Mouse (Mus musculus): ENCODE measurements around the gene Clasp1. TPM values are rescaled to one million over a fixed set of nuclear protein-coding genes. Genes with fewer than 3 reads are reported as not detected.
A peak's percentile ranks its signal among the peaks of the same experiment; 100 is the strongest.

Clasp1 gene
- polyA plus RNA-seq (2014; fragmentation: Nextera tagmentation; extraction: Ambion mirVana), result 40.6 and 41.1 TPM in 2 replicates

GRCm38 (mm10) chr1:118388757-118389453, at the start of gene Clasp1:
Gene Clasp1, plus strand, starts transcription at chr1:118389058.
- H3K4me3 ChIP-seq (ENCODE audit: low read depth, low read length), result peak within 1 kb of the TSS; percentile 92
- DNase-seq (ENCODE audit: low spot score) (peak; percentile 90), ATAC-seq (replicated peaks; ENCODE audit: low FRiP score) (peak; percentile 94)
- peak within 1 kb of the TSS; percentile 87 for H3K27ac ChIP-seq (ENCODE audit: low read depth, low read length)
- no peaks in the 10 kb centered on the region for H3K27me3 ChIP-seq (replicated peaks; ENCODE audit: control insufficient read depth, insufficient read depth, low read length)
- H3K4me2 ChIP-seq, result peak within 1 kb of the TSS; percentile 81
- H3K36me3 ChIP-seq (ENCODE audit: control insufficient read depth, insufficient read depth, low read length), result no peaks in the 10 kb centered on the region
- peak within 1 kb of the TSS; percentile 94 for H3K9ac ChIP-seq (ENCODE audit: low read depth, low read length)
- no peaks in the 10 kb centered on the region for H3K9me3 ChIP-seq (ENCODE audit: control insufficient read depth, low read length)
- peaks cover 14% of the 10 kb centered on the region for H3K4me1 ChIP-seq (replicated peaks; ENCODE audit: control insufficient read depth, insufficient read depth, low read length)
- WGBS, result under 1% methylated on average over 44 of the region's 44 CpGs

- DNase-seq (ENCODE audit: low spot score) (no peak), ATAC-seq (replicated peaks; ENCODE audit: low FRiP score) (no peak)
- Histone ChIP-seq H3K27me3 (replicated peaks; ENCODE audit: control insufficient read depth, insufficient read depth, low read length) (no peaks in the 10 kb centered on the region), H3K27ac (ENCODE audit: low read depth, low read length) (no peak overlapping the region), H3K4me2 (no peak overlapping the region), H3K9ac (ENCODE audit: low read depth, low read length) (no peak overlapping the region), H3K36me3 (ENCODE audit: control insufficient read depth, insufficient read depth, low read length) (no peaks in the 10 kb centered on the region), H3K9me3 (ENCODE audit: control insufficient read depth, low read length) (no peaks in the 10 kb centered on the region), H3K4me3 (ENCODE audit: low read depth, low read length) (no peak overlapping the region), H3K4me1 (replicated peaks; ENCODE audit: control insufficient read depth, insufficient read depth, low read length) (no peaks in the 10 kb centered on the region)
- WGBS, result 42% methylated on average over 6 of the region's 6 CpGs
These were observed 45.0 kb upstream of the Clasp1 start for GRCm38 (mm10) chr1:118343649-118344435.

- Histone ChIP-seq H3K4me3 (ENCODE audit: low read depth, low read length) (no peak overlapping the region), H3K4me1 (replicated peaks; ENCODE audit: control insufficient read depth, insufficient read depth, low read length) (no peaks in the 10 kb centered on the region), H3K27ac (ENCODE audit: low read depth, low read length) (no peak overlapping the region), H3K36me3 (ENCODE audit: control insufficient read depth, insufficient read depth, low read length) (no peaks in the 10 kb centered on the region), H3K9ac (ENCODE audit: low read depth, low read length) (no peak overlapping the region), H3K9me3 (ENCODE audit: control insufficient read depth, low read length) (no peaks in the 10 kb centered on the region), H3K27me3 (replicated peaks; ENCODE audit: control insufficient read depth, insufficient read depth, low read length) (no peaks in the 10 kb centered on the region), H3K4me2 (no peak overlapping the region)
- ATAC-seq (replicated peaks; ENCODE audit: low FRiP score) (no peak), DNase-seq (ENCODE audit: low spot score) (no peak)
- WGBS, result 75% methylated on average over 3 of the region's 3 CpGs
These were observed 38.9 kb upstream of the Clasp1 start for GRCm38 (mm10) chr1:118349922-118350321.

- H3K9me3 ChIP-seq (ENCODE audit: control insufficient read depth, low read length), result no peaks in the 10 kb centered on the region
- H3K4me1 ChIP-seq (replicated peaks; ENCODE audit: control insufficient read depth, insufficient read depth, low read length), result no peaks in the 10 kb centered on the region
- H3K36me3 ChIP-seq (ENCODE audit: control insufficient read depth, insufficient read depth, low read length), result no peaks in the 10 kb centered on the region
- DNase-seq (ENCODE audit: low spot score), result no peak
- H3K4me3 ChIP-seq (ENCODE audit: low read depth, low read length), result no peak overlapping the region
- H3K27me3 ChIP-seq (replicated peaks; ENCODE audit: control insufficient read depth, insufficient read depth, low read length), result no peaks in the 10 kb centered on the region
- no peak overlapping the region for H3K4me2 ChIP-seq
- ATAC-seq (replicated peaks; ENCODE audit: low FRiP score), result no peak
- no peak overlapping the region for H3K27ac ChIP-seq (ENCODE audit: low read depth, low read length)
- 66% methylated on average over 6 of the region's 6 CpGs for WGBS
- H3K9ac ChIP-seq (ENCODE audit: low read depth, low read length), result no peak overlapping the region
These were observed 29.6 kb upstream of the Clasp1 start for GRCm38 (mm10) chr1:118359071-118359761.

GRCm38 (mm10) chr1:118367970-118368369, 20.9 kb upstream of the Clasp1 start:
- Histone ChIP-seq H3K4me2 (no peak overlapping the region), H3K27ac (ENCODE audit: low read depth, low read length) (no peak overlapping the region), H3K4me1 (replicated peaks; ENCODE audit: control insufficient read depth, insufficient read depth, low read length) (no peaks in the 10 kb centered on the region), H3K36me3 (ENCODE audit: control insufficient read depth, insufficient read depth, low read length) (no peaks in the 10 kb centered on the region), H3K4me3 (ENCODE audit: low read depth, low read length) (no peak overlapping the region), H3K9ac (ENCODE audit: low read depth, low read length) (no peak overlapping the region), H3K9me3 (ENCODE audit: control insufficient read depth, low read length) (no peaks in the 10 kb centered on the region), H3K27me3 (replicated peaks; ENCODE audit: control insufficient read depth, insufficient read depth, low read length) (no peaks in the 10 kb centered on the region)
- DNase-seq (ENCODE audit: low spot score) (no peak), ATAC-seq (replicated peaks; ENCODE audit: low FRiP score) (no peak)
- 91% methylated on average over 1 of the region's 1 CpGs for WGBS

GRCm38 (mm10) chr1:118368721-118369461, 20.0 kb upstream of the Clasp1 start:
- no peak overlapping the region for H3K4me2 ChIP-seq
- no peak overlapping the region for H3K4me3 ChIP-seq (ENCODE audit: low read depth, low read length)
- ATAC-seq (replicated peaks; ENCODE audit: low FRiP score), result peak; percentile 31; the same call in 1 of the 2 replicates
- H3K36me3 ChIP-seq (ENCODE audit: control insufficient read depth, insufficient read depth, low read length), result no peaks in the 10 kb centered on the region
- no peak overlapping the region for H3K27ac ChIP-seq (ENCODE audit: low read depth, low read length)
- H3K9me3 ChIP-seq (ENCODE audit: control insufficient read depth, low read length), result no peaks in the 10 kb centered on the region
- 74% methylated on average over 3 of the region's 3 CpGs for WGBS
- H3K27me3 ChIP-seq (replicated peaks; ENCODE audit: control insufficient read depth, insufficient read depth, low read length), result no peaks in the 10 kb centered on the region
- H3K4me1 ChIP-seq (replicated peaks; ENCODE audit: control insufficient read depth, insufficient read depth, low read length), result no peaks in the 10 kb centered on the region
- no peak for DNase-seq (ENCODE audit: low spot score)
- no peak overlapping the region for H3K9ac ChIP-seq (ENCODE audit: low read depth, low read length)

- Histone ChIP-seq H3K9me3 (ENCODE audit: control insufficient read depth, low read length) (no peaks in the 10 kb centered on the region), H3K36me3 (ENCODE audit: control insufficient read depth, insufficient read depth, low read length) (no peaks in the 10 kb centered on the region), H3K4me3 (ENCODE audit: low read depth, low read length) (no peak overlapping the region), H3K4me2 (no peak overlapping the region), H3K27ac (ENCODE audit: low read depth, low read length) (no peak overlapping the region), H3K27me3 (replicated peaks; ENCODE audit: control insufficient read depth, insufficient read depth, low read length) (no peaks in the 10 kb centered on the region), H3K4me1 (replicated peaks; ENCODE audit: control insufficient read depth, insufficient read depth, low read length) (no peaks in the 10 kb centered on the region), H3K9ac (ENCODE audit: low read depth, low read length) (no peak overlapping the region)
- DNase-seq (ENCODE audit: low spot score) (no peak), ATAC-seq (replicated peaks; ENCODE audit: low FRiP score) (no peak)
- 67% methylated on average over 5 of the region's 5 CpGs for WGBS
These were observed 11.1 kb upstream of the Clasp1 start for GRCm38 (mm10) chr1:118377784-118378183.

GRCm38 (mm10) chr1:118380105-118380786, 8.6 kb upstream of the Clasp1 start:
- no peak for DNase-seq (ENCODE audit: low spot score)
- ATAC-seq (replicated peaks; ENCODE audit: low FRiP score), result no peak; the same call in 1 of the 2 replicates

More at GRCm38 (mm10) chr1:118380105-118380786, 8.6 kb upstream of the Clasp1 start:
- H3K9ac ChIP-seq (ENCODE audit: low read depth, low read length), result no peak overlapping the region
- no peak overlapping the region for H3K27ac ChIP-seq (ENCODE audit: low read depth, low read length)
- 70% methylated on average over 8 of the region's 8 CpGs for WGBS
- no peaks in the 10 kb centered on the region for H3K36me3 ChIP-seq (ENCODE audit: control insufficient read depth, insufficient read depth, low read length)
- H3K9me3 ChIP-seq (ENCODE audit: control insufficient read depth, low read length), result no peaks in the 10 kb centered on the region
- no peak overlapping the region for H3K4me3 ChIP-seq (ENCODE audit: low read depth, low read length)
- no peaks in the 10 kb centered on the region for H3K27me3 ChIP-seq (replicated peaks; ENCODE audit: control insufficient read depth, insufficient read depth, low read length)
- H3K4me2 ChIP-seq, result no peak overlapping the region
- no peaks in the 10 kb centered on the region for H3K4me1 ChIP-seq (replicated peaks; ENCODE audit: control insufficient read depth, insufficient read depth, low read length)

Measured in liver, embryonic 11.5 days (tissue).